Mouse (Mus musculus): Measurements from ENCODE around the gene Aox2. TPM values are rescaled to one million over a fixed set of nuclear protein-coding genes. Genes with fewer than 3 reads are reported as not detected.

The Aox2 gene
- total and polyA plus RNA-seq, 3 experiments, result not detected

DNA sequence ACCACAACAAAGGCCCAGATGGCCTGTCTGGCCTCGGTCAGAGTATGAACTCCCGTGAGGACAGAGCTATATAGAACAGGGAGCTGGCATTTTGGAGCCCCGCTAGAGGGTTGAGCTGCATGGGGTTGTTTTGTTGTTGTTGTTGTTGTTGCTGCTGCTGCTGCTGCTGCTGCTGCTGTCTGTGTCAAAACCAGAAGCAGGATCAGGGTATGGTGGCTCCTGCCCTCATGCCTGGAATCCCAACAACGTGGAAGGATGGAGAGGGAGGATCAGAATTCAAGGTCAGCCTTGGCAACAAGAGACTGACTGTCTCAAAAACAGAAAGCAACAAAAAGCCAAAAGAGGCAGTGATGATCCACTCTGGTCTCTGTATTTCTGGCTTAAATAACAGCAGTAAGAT, 18.7 kb downstream of the Aox2 start:
- no peaks in the 10 kb centered on the region for H3K79me2 ChIP-seq (replicated peaks; ENCODE audit: control insufficient read depth, extremely low read depth, insufficient read depth, poor library complexity, severe bottlenecking)
- H3K4me2 ChIP-seq (ENCODE audit: insufficient read depth, low read depth, poor library complexity, severe bottlenecking), result no peak overlapping the region
- H3K9me3 ChIP-seq (replicated peaks; ENCODE audit: low read length), result no peaks in the 10 kb centered on the region
- no peaks in the 10 kb centered on the region for H3K36me3 ChIP-seq (replicated peaks in 1 of 2; ENCODE audit: control insufficient read depth in 1 of 2, insufficient read depth in 1 of 2, low read length in 1 of 2)
- dilution Hi-C loops (cut with MboI; ENCODE audit: extremely low pct_ligation_motif_present, extremely low pct_unique_long_range_greater_than_20kb, low sequenced_read_pairs) (no loop called here), in situ Hi-C loops (cut with MboI; ENCODE audit: low pct_ligation_motif_present, low pct_unique_long_range_greater_than_20kb, low sequenced_read_pairs) (loop anchor here (25.0 kb wide), 1 partner anchor 390 kb away; the partner anchor contains the start of gene Als2cr12)
- H3K4me3 ChIP-seq (replicated peaks in 1 of 3; ENCODE audit: low read depth in 2 of 3, low read length in 2 of 3, poor library complexity in 1 of 3), result no peak overlapping the region
- TF ChIP-seq UBTF (IDR thresholded peaks at IDR 0.05; ENCODE audit: low read depth, low read length) (no peak), NELFE (IDR thresholded peaks at IDR 0.05; ENCODE audit: low read depth, low read length) (no peak), TBP (conservative IDR thresholded peaks at IDR 0.05; ENCODE audit: low read depth, low read length) (no peak), SMC3 (IDR thresholded peaks at IDR 0.05; ENCODE audit: low read depth, low read length) (no peak), POLR2AphosphoS2 (IDR thresholded peaks at IDR 0.05; ENCODE audit: low read depth, low read length) (no peak), ZC3H11A (IDR thresholded peaks at IDR 0.05; ENCODE audit: low read depth, low read length) (no peak)
- no peak for DNase-seq (ENCODE audit: extremely low read depth)
- no peaks in the 10 kb centered on the region for H3K27me3 ChIP-seq (replicated peaks)
- no peak overlapping the region for H3K27ac ChIP-seq (ENCODE audit: insufficient read depth, low read depth)
- no peak overlapping the region for H3K9ac ChIP-seq (ENCODE audit: insufficient read depth, low read depth)
- H3K4me1 ChIP-seq (ENCODE audit: control insufficient read depth in 1 of 2, insufficient read depth in 2 of 2), result peaks cover 0 to 5% of the 10 kb centered on the region in 2 experiments; a peak in 2 of 4 replicates

DNA sequence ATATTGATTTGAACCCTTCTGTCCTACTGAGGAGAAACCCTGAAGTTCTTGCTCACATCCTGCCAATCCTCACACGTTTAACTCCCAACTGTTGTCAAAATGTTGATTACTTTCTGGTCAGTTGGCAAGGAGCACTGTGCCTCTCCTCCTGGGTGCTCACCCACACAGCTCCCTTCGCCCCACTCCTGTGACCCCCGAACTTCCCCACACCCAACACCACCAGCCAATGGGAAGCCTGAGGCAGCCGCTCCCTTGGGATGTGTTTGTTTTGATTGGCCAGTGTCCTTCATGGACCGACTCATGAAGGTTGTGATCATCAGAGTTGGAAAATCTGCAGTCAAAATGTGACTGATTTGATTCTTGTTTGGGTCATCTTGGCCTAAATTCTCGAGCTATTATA, 20.2 kb downstream of the Aox2 start:
- no peaks in the 10 kb centered on the region for H3K36me3 ChIP-seq (replicated peaks in 1 of 2; ENCODE audit: control insufficient read depth in 1 of 2, insufficient read depth in 1 of 2, low read length in 1 of 2)
- no peak overlapping the region for H3K27ac ChIP-seq (ENCODE audit: insufficient read depth, low read depth)
- no peaks in the 10 kb centered on the region for H3K9me3 ChIP-seq (replicated peaks; ENCODE audit: low read length)
- H3K4me2 ChIP-seq (ENCODE audit: insufficient read depth, low read depth, poor library complexity, severe bottlenecking), result no peak overlapping the region
- in situ Hi-C loops (cut with MboI; ENCODE audit: low pct_ligation_motif_present, low pct_unique_long_range_greater_than_20kb, low sequenced_read_pairs) (loop anchor here (25.0 kb wide), 1 partner anchor 389 kb away; the partner anchor contains the start of gene Als2cr12), dilution Hi-C loops (cut with MboI; ENCODE audit: extremely low pct_ligation_motif_present, extremely low pct_unique_long_range_greater_than_20kb, low sequenced_read_pairs) (no loop called here)
- peaks cover 0 to 6% of the 10 kb centered on the region in 2 experiments; a peak in 2 of 4 replicates for H3K4me1 ChIP-seq (ENCODE audit: control insufficient read depth in 1 of 2, insufficient read depth in 2 of 2)
- TF ChIP-seq HCFC1 (IDR thresholded peaks at IDR 0.05; ENCODE audit: low read depth, low read length), result no peak
- no peak for TF ChIP-seq RAD21 (IDR thresholded peaks at IDR 0.05; ENCODE audit: low read depth, low read length)
- TF ChIP-seq CHD2 (IDR thresholded peaks at IDR 0.05; ENCODE audit: low read length), result no peak
- no peak for TF ChIP-seq NELFE (IDR thresholded peaks at IDR 0.05; ENCODE audit: low read depth, low read length)
- no peak for TF ChIP-seq MAFK (IDR thresholded peaks at IDR 0.05; ENCODE audit: insufficient replicate concordance, low read length)
- no peak for TF ChIP-seq POLR2A (IDR thresholded peaks at IDR 0.05; ENCODE audit: low read depth, low read length)
- no peak for TF ChIP-seq JUND (conservative IDR thresholded peaks at IDR 0.05; ENCODE audit: low read depth, low read length)
- TF ChIP-seq GABPA (IDR thresholded peaks at IDR 0.05; ENCODE audit: insufficient replicate concordance, low read depth, low read length), result no peak
- TF ChIP-seq ZKSCAN1 (IDR thresholded peaks at IDR 0.05; ENCODE audit: borderline replicate concordance, low read depth, low read length), result no peak
- TF ChIP-seq SIN3A (IDR thresholded peaks at IDR 0.05; ENCODE audit: low read length), result no peak
- TF ChIP-seq JUN (IDR thresholded peaks at IDR 0.05; ENCODE audit: insufficient read depth, low read depth, low read length), result no peak
- TF ChIP-seq MEF2A (IDR thresholded peaks at IDR 0.05; ENCODE audit: borderline replicate concordance, low read depth, low read length), result no peak
- TF ChIP-seq BHLHE40 (IDR thresholded peaks at IDR 0.05; ENCODE audit: low read depth, low read length), result no peak
- TF ChIP-seq CHD1 (IDR thresholded peaks at IDR 0.05; ENCODE audit: low read depth, low read length), result no peak
- TF ChIP-seq CTCF (conservative IDR thresholded peaks at IDR 0.05 in 1 of 2, IDR thresholded peaks at IDR 0.05 in 1 of 2; ENCODE audit: low read depth in 2 of 2, low read length in 2 of 2), result no peak
- no peaks in the 10 kb centered on the region for H3K27me3 ChIP-seq (replicated peaks)
- no peak for DNase-seq (ENCODE audit: extremely low read depth)
- H3K79me2 ChIP-seq (replicated peaks; ENCODE audit: control insufficient read depth, extremely low read depth, insufficient read depth, poor library complexity, severe bottlenecking), result no peaks in the 10 kb centered on the region
- H3K4me3 ChIP-seq (replicated peaks in 1 of 3; ENCODE audit: low read depth in 2 of 3, low read length in 2 of 3, poor library complexity in 1 of 3), result no peak overlapping the region
- H3K9ac ChIP-seq (ENCODE audit: insufficient read depth, low read depth), result no peak overlapping the region
